Comparison of ENCODE assay signal across 13 mouse cellular contexts in the genomic region with DNA sequence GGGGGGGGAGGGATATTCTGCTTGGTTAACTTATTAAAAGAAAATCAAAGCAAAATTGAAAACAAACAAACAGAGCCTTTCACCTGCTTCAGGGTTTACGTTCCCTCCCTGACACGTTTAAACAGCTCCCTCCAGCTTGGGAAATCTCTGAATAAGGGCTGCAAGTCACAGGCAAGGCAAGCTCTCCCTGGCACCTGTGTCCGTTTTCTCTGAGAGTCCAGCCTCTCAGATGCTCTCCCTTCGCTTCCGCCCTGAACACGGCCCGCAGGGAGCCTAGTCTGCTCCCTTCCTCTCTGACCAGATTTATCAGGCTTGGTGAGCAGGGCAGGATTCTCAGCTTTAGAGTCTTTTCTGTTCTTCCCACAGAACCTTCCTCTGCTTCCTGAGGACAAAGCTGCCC.
DNase-seq lines count a peak whose midpoint lies in the region; ATAC-seq and TF ChIP-seq lines count a peak whose summit lies in the region.
"Had no signal": no experiment of that assay in that cellular context is flagged by ENCODE, and none has a peak within 500 bp of the region (broad histone marks: within the 10 kb centered on the region; RNA-seq: fewer than 3 reads in every experiment).

No protein-coding gene starts in this region.

- no peak for DNase-seq in heart, adult 9 months (ENCODE audit: low spot score in 2 of 2)
- DNase-seq in brain, adult 2 months (ENCODE audit: low read depth, low spot score): peak; percentile 69
- DNase-seq in cerebellum, adult 18-20 months: peak; percentile 66 to 76
- no peak for DNase-seq in right cerebral cortex, postnatal 10 days (ENCODE audit: low spot score in 2 of 2)
- no peak for DNase-seq in forebrain, postnatal 0 days
- DNase-seq: embryo, embryonic 11 days; kidney, adult 11 months; lung, postnatal 36 days had no signal

- no peaks in the 10 kb centered on the region for H3K36me3 ChIP-seq in heart, embryonic 12.5 days
- H3K36me3 ChIP-seq in heart, embryonic 16.5 days (ENCODE audit: control insufficient read depth, insufficient read depth): no peaks in the 10 kb centered on the region
- no peaks in the 10 kb centered on the region for H3K36me3 ChIP-seq in forebrain, postnatal 0 days (ENCODE audit: insufficient read depth)

- ATAC-seq in heart, embryonic 12.5 days (ENCODE audit: insufficient number of reproducible peaks, low FRiP score): no peak
- ATAC-seq in heart, embryonic 16.5 days (replicated peaks; ENCODE audit: extremely low read depth, insufficient read depth, low FRiP score): no peak
- ATAC-seq in forebrain, postnatal 0 days: no peak
- ATAC-seq: activated CD4-positive, CD25-positive, alpha-beta regulatory T cell, adult 4 months; CD4-positive, CD25-positive, alpha-beta regulatory T cell, adult 4 months; midbrain, embryonic 16.5 days had no signal

- peak overlapping the region; percentile 55 for H3K9ac ChIP-seq in heart, embryonic 12.5 days
- no peak overlapping the region for H3K9ac ChIP-seq in heart, embryonic 16.5 days (ENCODE audit: low read length)
- H3K9ac ChIP-seq in forebrain, postnatal 0 days: no peak overlapping the region

- H3K27me3 ChIP-seq in heart, embryonic 12.5 days (replicated peaks): no peaks in the 10 kb centered on the region
- no peaks in the 10 kb centered on the region for H3K27me3 ChIP-seq in heart, embryonic 16.5 days (ENCODE audit: control insufficient read depth, insufficient read depth, low read length)
- H3K27me3 ChIP-seq in forebrain, postnatal 0 days (ENCODE audit: insufficient read depth, low read length): no peaks in the 10 kb centered on the region

- 43% methylated on average over 7 of the region's 7 CpGs for WGBS in heart, embryonic 12.5 days
- 47% methylated on average over 7 of the region's 7 CpGs for WGBS in heart, embryonic 16.5 days
- WGBS in forebrain, postnatal 0 days: 65% methylated on average over 7 of the region's 7 CpGs

- H3K9me3 ChIP-seq in heart, embryonic 12.5 days (replicated peaks): no peaks in the 10 kb centered on the region
- no peaks in the 10 kb centered on the region for H3K9me3 ChIP-seq in heart, embryonic 16.5 days (replicated peaks; ENCODE audit: control insufficient read depth, low read length)
- H3K9me3 ChIP-seq in forebrain, postnatal 0 days (ENCODE audit: low read length): no peaks in the 10 kb centered on the region

- peaks cover 80% of the 10 kb centered on the region for H3K4me1 ChIP-seq in heart, embryonic 12.5 days (replicated peaks)
- H3K4me1 ChIP-seq in heart, embryonic 16.5 days (ENCODE audit: control insufficient read depth, insufficient read depth, low read length): peaks cover 51% of the 10 kb centered on the region
- H3K4me1 ChIP-seq in forebrain, postnatal 0 days (ENCODE audit: insufficient read depth): 0 out of 2 replicates have a peak, but pooled peaks cover 6% of the 10 kb centered on the region

- H3K27ac ChIP-seq in heart, embryonic 12.5 days (ENCODE audit: poor library complexity, severe bottlenecking): peak overlapping the region; percentile 98
- H3K27ac ChIP-seq in heart, embryonic 16.5 days (ENCODE audit: low read length): peak overlapping the region; percentile 2
- H3K27ac ChIP-seq in forebrain, postnatal 0 days (ENCODE audit: low read depth, low read length): no peak overlapping the region

- TF ChIP-seq CTCF in forebrain, postnatal 0 days (IDR thresholded peaks at IDR 0.05; ENCODE audit: low read depth): no peak

- H3K4me3 ChIP-seq in heart, embryonic 12.5 days: no peak overlapping the region
- no peak overlapping the region for H3K4me3 ChIP-seq in heart, embryonic 16.5 days (ENCODE audit: low read length)
- no peak overlapping the region for H3K4me3 ChIP-seq in forebrain, postnatal 0 days (ENCODE audit: low read depth, low read length)

- no peak overlapping the region for H3K4me2 ChIP-seq in heart, embryonic 12.5 days
- no peak overlapping the region for H3K4me2 ChIP-seq in heart, embryonic 16.5 days (ENCODE audit: low read depth, low read length)
- no peak overlapping the region for H3K4me2 ChIP-seq in forebrain, postnatal 0 days (ENCODE audit: low read depth)

Comparison
In these comparisons a context has a peak if more than half of its experiments do, and no peak if none do; other contexts are left out.
1. DNase-seq: peak in brain, adult 2 months (single experiment) and cerebellum, adult 18-20 months (2 of 2); none in heart, adult 9 months (0 of 2), right cerebral cortex, postnatal 10 days (0 of 2) and forebrain, postnatal 0 days (single experiment).